Mouse (Mus musculus): Measurements from ENCODE around the gene Hand1. TPM values are rescaled to one million over a fixed set of nuclear protein-coding genes. Genes with fewer than 3 reads are reported as not detected.

Gene Hand1
- polyA plus RNA-seq, 1 experiment from 2014 or later = 0.07 TPM

DNA sequence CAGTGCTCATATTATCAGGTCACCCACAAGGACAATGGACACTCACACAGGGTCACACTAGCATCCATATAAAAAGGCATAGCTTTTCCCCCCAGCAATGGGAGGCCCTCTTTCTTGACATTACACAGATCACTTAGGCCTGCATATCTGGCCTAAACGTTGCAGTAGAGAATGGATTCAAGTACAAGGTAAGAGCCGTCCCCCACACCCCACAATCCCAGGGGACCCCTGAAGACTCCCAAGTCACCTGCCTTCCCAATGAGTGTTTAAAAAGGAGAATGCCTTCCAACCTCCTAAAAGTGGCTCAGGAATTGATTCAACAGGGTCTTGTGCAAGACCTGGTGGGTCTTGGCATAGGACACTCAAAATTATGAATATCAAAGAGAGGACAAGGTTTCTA, 2.7 kb upstream of the Hand1 start:
- 24% methylated on average over 2 of the region's 2 CpGs for WGBS (ENCODE audit: insufficient replicate concordance)
- Histone ChIP-seq H3K36me3 (replicated peaks; ENCODE audit: insufficient read depth, low read length) (no peaks in the 10 kb centered on the region), H3K27me3 (ENCODE audit: insufficient read depth, low read length) (peaks cover 94% of the 10 kb centered on the region), H3K4me3 (ENCODE audit: low read depth, low read length) (no peak overlapping the region), H3K27ac (ENCODE audit: low read depth) (no peak overlapping the region), H3K9ac (replicated peaks) (no peak overlapping the region), H3K4me1 (ENCODE audit: insufficient read depth) (no peaks in the 10 kb centered on the region), H3K9me3 (ENCODE audit: low read length) (no peaks in the 10 kb centered on the region), H3K4me2 (ENCODE audit: low read depth, low read length) (no peak overlapping the region)
- ATAC-seq (no peak), DNase-seq (no peak)
- no peak for TF ChIP-seq EP300 (IDR thresholded peaks at IDR 0.05; ENCODE audit: low read depth)
- TF ChIP-seq CTCF (IDR thresholded peaks at IDR 0.05; ENCODE audit: low read depth) = no peak

DNA sequence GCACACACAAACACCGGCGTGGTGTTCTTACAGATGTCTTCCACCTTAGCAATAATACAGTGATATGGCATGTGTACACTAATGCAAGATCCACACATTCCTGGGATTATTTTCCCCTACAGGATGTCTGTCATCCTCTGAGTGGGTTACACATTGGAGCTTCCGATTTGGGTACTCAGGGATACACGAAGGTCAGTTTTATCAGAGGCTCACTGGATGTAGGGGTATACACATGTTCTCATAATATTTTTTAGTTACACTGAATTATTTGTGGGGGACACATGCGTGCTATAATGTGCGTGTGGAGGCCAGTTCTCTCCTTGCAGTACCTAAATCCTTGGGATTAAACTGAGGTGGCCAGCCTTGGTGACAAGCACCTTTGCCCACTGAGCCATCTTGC, 1.4 kb upstream of the Hand1 start:
- H3K9ac ChIP-seq (replicated peaks) = no peak overlapping the region
- no peak overlapping the region for H3K27ac ChIP-seq (ENCODE audit: low read depth)
- ATAC-seq (no peak), DNase-seq (no peak)
- H3K4me1 ChIP-seq (ENCODE audit: insufficient read depth) = no peaks in the 10 kb centered on the region
- no peak for TF ChIP-seq EP300 (IDR thresholded peaks at IDR 0.05; ENCODE audit: low read depth)
- no peak for TF ChIP-seq CTCF (IDR thresholded peaks at IDR 0.05; ENCODE audit: low read depth)
- H3K27me3 ChIP-seq (ENCODE audit: insufficient read depth, low read length) = peaks cover 95% of the 10 kb centered on the region
- WGBS (ENCODE audit: insufficient replicate concordance) = 20% methylated on average over 6 of the region's 6 CpGs
- no peaks in the 10 kb centered on the region for H3K9me3 ChIP-seq (ENCODE audit: low read length)
- H3K36me3 ChIP-seq (replicated peaks; ENCODE audit: insufficient read depth, low read length) = no peaks in the 10 kb centered on the region
- no peak overlapping the region for H3K4me3 ChIP-seq (ENCODE audit: low read depth, low read length)
- H3K4me2 ChIP-seq (ENCODE audit: low read depth, low read length) = no peak overlapping the region

DNA sequence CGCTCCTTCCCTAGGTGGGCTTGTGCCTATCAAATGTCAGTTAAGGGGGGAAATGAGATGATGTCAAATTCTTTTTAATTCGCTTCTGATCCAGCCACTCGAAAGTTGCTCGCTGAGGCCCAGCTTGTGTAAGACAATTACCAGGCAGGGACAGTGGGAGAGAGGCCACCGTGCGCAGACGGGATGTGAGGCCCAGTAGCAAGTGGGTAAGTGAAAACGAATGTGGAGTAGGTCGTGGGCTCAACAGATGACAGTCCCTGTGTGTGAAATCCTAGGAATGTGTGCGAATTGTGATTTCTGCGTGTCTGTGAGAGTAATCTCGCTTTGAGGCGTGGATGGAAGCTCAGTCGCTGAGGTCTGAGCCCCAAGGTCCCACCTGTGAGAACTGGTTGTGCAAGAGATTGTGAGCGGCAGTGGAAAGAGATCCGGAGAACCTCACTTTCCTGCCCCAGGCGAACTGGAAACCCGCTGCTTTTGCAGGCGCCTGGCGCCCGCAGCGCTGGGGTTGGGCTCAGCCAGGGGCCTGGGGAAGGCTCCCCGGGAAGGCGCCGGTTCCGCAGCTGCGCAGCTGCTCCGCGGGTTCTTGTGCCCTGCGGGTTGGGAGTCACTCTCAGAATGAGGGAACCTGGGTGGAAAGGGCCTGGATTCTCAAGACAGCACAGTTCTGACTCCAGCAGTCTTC, 819 bp upstream of the Hand1 start:
- no peak for ATAC-seq
- no peaks in the 10 kb centered on the region for H3K4me1 ChIP-seq (ENCODE audit: insufficient read depth)
- no peak overlapping the region for H3K9ac ChIP-seq (replicated peaks)
- no peak for DNase-seq
- H3K27me3 ChIP-seq (ENCODE audit: insufficient read depth, low read length) = peaks cover 96% of the 10 kb centered on the region
- 6% methylated on average over 30 of the region's 30 CpGs for WGBS (ENCODE audit: insufficient replicate concordance)
- H3K9me3 ChIP-seq (ENCODE audit: low read length) = no peaks in the 10 kb centered on the region
- no peaks in the 10 kb centered on the region for H3K36me3 ChIP-seq (replicated peaks; ENCODE audit: insufficient read depth, low read length)
- H3K4me2 ChIP-seq (ENCODE audit: low read depth, low read length) = no peak overlapping the region
- no peak overlapping the region for H3K4me3 ChIP-seq (ENCODE audit: low read depth, low read length)
- no peak overlapping the region for H3K27ac ChIP-seq (ENCODE audit: low read depth)
- TF ChIP-seq EP300 (IDR thresholded peaks at IDR 0.05; ENCODE audit: low read depth) (no peak), CTCF (IDR thresholded peaks at IDR 0.05; ENCODE audit: low read depth) (no peak)

DNA sequence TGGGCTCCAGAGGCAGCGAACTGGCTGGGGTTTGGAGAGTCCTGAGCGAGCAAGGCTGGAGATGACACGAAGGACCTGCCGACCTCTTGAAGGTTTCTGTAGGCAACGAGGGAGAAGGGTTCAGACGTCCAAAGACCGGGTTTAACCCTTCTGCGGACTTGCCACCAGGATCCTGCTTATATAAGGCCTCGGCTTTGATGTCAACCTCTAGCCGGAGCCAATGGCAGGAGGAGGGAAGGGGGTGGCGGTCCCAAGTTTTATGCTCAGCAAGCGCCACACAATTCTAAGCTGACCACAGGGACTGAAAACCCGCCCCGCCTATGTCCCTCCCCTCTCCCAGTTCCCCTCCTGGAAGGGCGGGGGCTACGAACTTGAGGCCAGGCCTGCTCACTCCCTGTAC, 757 bp downstream of the Hand1 start:
- H3K4me2 ChIP-seq (ENCODE audit: low read depth, low read length) = no peak overlapping the region

DNA sequence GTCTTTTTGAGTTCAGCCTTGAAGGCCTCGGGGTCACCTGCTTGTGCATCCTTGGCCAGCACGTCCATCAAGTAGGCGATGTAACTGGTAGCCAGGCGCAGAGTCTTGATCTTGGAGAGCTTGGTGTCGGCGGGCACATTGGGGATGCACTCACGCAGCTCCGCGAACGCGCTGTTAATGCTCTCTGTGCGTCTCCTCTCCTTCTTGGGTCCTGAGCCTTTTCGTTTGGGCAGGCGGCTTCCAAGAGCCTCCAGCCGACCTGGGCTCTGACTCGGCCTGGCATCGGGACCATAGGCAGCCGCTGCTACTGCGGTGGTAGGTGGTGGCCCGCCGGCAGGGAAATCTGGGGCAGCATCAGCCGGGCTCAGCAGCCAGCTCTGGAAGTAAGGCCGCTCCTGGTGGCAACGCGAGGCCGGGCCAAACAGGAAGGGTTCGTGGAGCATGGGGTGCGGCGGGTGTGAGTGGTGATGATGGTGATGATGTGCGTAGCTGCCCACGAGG, 1.3 kb downstream of the Hand1 start:
- Histone ChIP-seq H3K4me1 (ENCODE audit: insufficient read depth) (peaks cover 7% of the 10 kb centered on the region), H3K27ac (ENCODE audit: low read depth) (no peak overlapping the region), H3K9me3 (ENCODE audit: low read length) (no peaks in the 10 kb centered on the region), H3K27me3 (ENCODE audit: insufficient read depth, low read length) (peaks cover 97% of the 10 kb centered on the region), H3K4me2 (ENCODE audit: low read depth, low read length) (no peak overlapping the region), H3K4me3 (ENCODE audit: low read depth, low read length) (no peak overlapping the region), H3K36me3 (replicated peaks; ENCODE audit: insufficient read depth, low read length) (no peaks in the 10 kb centered on the region), H3K9ac (replicated peaks) (no peak overlapping the region)
- ATAC-seq = no peak
- TF ChIP-seq EP300 (IDR thresholded peaks at IDR 0.05; ENCODE audit: low read depth) (no peak), CTCF (IDR thresholded peaks at IDR 0.05; ENCODE audit: low read depth) (no peak)
- 9% methylated on average over 30 of the region's 31 CpGs for WGBS (ENCODE audit: insufficient replicate concordance)
- no peak for DNase-seq

More for the DNA sequence above, 757 bp downstream of the Hand1 start:
- no peak overlapping the region for H3K9ac ChIP-seq (replicated peaks)
- peaks cover 7% of the 10 kb centered on the region for H3K4me1 ChIP-seq (ENCODE audit: insufficient read depth)
- H3K4me3 ChIP-seq (ENCODE audit: low read depth, low read length) = no peak overlapping the region
- ATAC-seq = no peak
- 14% methylated on average over 16 of the region's 16 CpGs for WGBS (ENCODE audit: insufficient replicate concordance)
- DNase-seq = no peak
- TF ChIP-seq EP300 (IDR thresholded peaks at IDR 0.05; ENCODE audit: low read depth) = no peak
- TF ChIP-seq CTCF (IDR thresholded peaks at IDR 0.05; ENCODE audit: low read depth) = no peak
- H3K27me3 ChIP-seq (ENCODE audit: insufficient read depth, low read length) = peaks cover 98% of the 10 kb centered on the region
- H3K9me3 ChIP-seq (ENCODE audit: low read length) = no peaks in the 10 kb centered on the region
- H3K27ac ChIP-seq (ENCODE audit: low read depth) = no peak overlapping the region
- H3K36me3 ChIP-seq (replicated peaks; ENCODE audit: insufficient read depth, low read length) = no peaks in the 10 kb centered on the region

DNA sequence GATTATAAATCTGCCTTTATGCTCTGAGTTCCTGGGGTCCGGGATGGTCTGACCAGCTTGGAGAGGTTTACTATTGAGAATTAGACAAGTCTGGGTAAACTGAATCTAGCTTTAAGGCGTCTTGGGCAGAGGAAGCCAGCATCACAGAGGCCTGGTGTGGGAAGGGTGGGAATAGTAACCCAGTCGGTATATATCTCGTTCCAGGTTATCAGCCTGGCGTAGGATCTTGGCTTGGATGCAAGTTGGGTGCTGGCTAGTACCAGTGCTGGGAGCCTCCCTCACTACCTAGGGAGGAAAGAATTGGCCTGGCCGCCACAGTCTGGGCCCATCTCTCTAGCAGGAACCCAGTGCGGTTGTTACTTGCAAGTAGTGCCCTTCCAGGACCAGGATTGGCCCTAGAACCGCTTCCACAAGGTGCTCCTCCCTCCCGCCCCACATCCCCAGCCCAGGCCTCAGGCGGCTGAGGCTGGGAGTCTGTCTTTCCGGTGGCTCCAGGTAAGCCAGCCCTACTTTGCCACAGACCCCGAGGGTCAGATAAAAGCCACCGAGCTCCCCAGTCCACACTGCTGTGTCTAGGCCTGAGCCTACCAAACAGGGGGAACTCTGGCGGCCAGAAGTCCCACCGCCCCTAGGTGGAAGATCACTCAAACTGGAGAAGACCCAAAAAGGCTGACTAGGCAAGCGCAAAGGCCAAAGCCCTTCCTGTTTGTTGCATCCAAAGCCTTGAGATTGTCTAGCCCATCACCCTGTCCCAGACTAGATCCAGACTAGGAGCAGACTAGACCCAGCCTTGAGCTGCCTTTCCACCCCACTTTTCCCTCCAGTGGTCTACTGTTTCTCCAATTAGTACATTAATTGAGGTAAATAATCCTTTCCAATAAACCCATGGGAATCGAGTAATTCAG, 2.5 kb downstream of the Hand1 start:
- Histone ChIP-seq H3K4me1 (ENCODE audit: insufficient read depth) (peaks cover 7% of the 10 kb centered on the region), H3K4me3 (ENCODE audit: low read depth, low read length) (no peak overlapping the region), H3K27me3 (ENCODE audit: insufficient read depth, low read length) (peaks cover 88% of the 10 kb centered on the region), H3K27ac (ENCODE audit: low read depth) (no peak overlapping the region), H3K9ac (replicated peaks) (no peak overlapping the region), H3K4me2 (ENCODE audit: low read depth, low read length) (no peak overlapping the region), H3K36me3 (replicated peaks; ENCODE audit: insufficient read depth, low read length) (no peaks in the 10 kb centered on the region), H3K9me3 (ENCODE audit: low read length) (no peaks in the 10 kb centered on the region)
- DNase-seq (no peak), ATAC-seq (no peak)
- WGBS (ENCODE audit: insufficient replicate concordance) = 29% methylated on average over 17 of the region's 17 CpGs
- TF ChIP-seq EP300 (IDR thresholded peaks at IDR 0.05; ENCODE audit: low read depth) = no peak
- no peak for TF ChIP-seq CTCF (IDR thresholded peaks at IDR 0.05; ENCODE audit: low read depth)

All from liver, postnatal 0 days (tissue).